Mouse (Mus musculus) heart, embryonic 14.5 days (tissue): ENCODE measurements at regions not wholly inside any gene's neighbourhood (a gene's known extent, or its start where the extent isn't known, plus 50 kb on each side); places are given as distances from the start of the nearest gene placed in this dataset.
"Not testable (repeated sequence)": the region's sequence is repeated elsewhere in the genome, so short reads cannot be mapped to it uniquely, and the experiment has no call there.

Source experiments
- ATAC-seq: fragments of 200-750 bp; cut with Nextera tagmentation; 2 replicates; pipeline ENCODE4 v1.8.0; 2017; ENCODE audit warnings: low read depth, moderate TSS enrichment; ENCODE audit not compliant: insufficient number of reproducible peaks, insufficient read depth, low FRiP score
- H3K27ac ChIP-seq, 2 experiments: fragments of 200-500 bp in 1 of 2; fragments of 300-500 bp in 1 of 2; sonication (generic) in 1 of 2; replicated peaks in 1 of 2; 2 replicates each; pipeline ENCODE4 v1.5.1; 2012 to 2014; ENCODE audit warnings: low read depth in 2 of 2, low read length in 2 of 2, control low read depth in 1 of 2, mild to moderate bottlenecking in 1 of 2, mixed read lengths in 1 of 2; ENCODE audit not compliant: control insufficient read depth in 1 of 2, insufficient read depth in 1 of 2
- H3K27me3 ChIP-seq: fragments of 300-500 bp; sonication (generic); 2 replicates; pipeline ENCODE4 v1.6.1; 2014; ENCODE audit warnings: mild to moderate bottlenecking, low read length, control low read depth; ENCODE audit not compliant: control insufficient read depth, insufficient read depth
- H3K36me3 ChIP-seq: fragments of 300-500 bp; sonication (generic); 2 replicates; pipeline ENCODE4 v1.6.1; 2014; ENCODE audit warnings: mild to moderate bottlenecking, control low read depth, low read length, mixed read lengths; ENCODE audit not compliant: control insufficient read depth, insufficient read depth
- H3K4me1 ChIP-seq, 2 experiments: fragments of 200-500 bp in 1 of 2; fragments of 300-500 bp in 1 of 2; sonication (generic) in 1 of 2; 2 replicates each; pipeline ENCODE4 v1.6.1; 2012 to 2014; ENCODE audit warnings: low read length in 2 of 2, control low read depth in 1 of 2, mixed read lengths in 1 of 2; ENCODE audit not compliant: control insufficient read depth in 2 of 2, insufficient read depth in 2 of 2
- H3K4me2 ChIP-seq: fragments of 300-500 bp; sonication (generic); 2 replicates; pipeline ENCODE4 v1.6.1; 2014; ENCODE audit warnings: mild to moderate bottlenecking, low read length
- H3K4me3 ChIP-seq, 2 experiments: fragments of 200-500 bp in 1 of 2; fragments of 300-500 bp in 1 of 2; sonication (generic) in 1 of 2; 2 replicates each; pipeline ENCODE4 v1.5.1; 2012 to 2014; ENCODE audit warnings: low read length in 2 of 2, mild to moderate bottlenecking in 2 of 2, control low read depth in 1 of 2, low read depth in 1 of 2, moderate library complexity in 1 of 2; ENCODE audit not compliant: control insufficient read depth in 1 of 2, insufficient read depth in 1 of 2
- H3K9ac ChIP-seq: fragments of 300-500 bp; sonication (generic); 2 replicates; pipeline ENCODE4 v1.6.1; 2014; ENCODE audit warnings: mild to moderate bottlenecking, low read length
- H3K9me3 ChIP-seq: fragments of 300-500 bp; sonication (generic); 2 replicates; pipeline ENCODE4 v1.6.1; 2016; ENCODE audit warnings: low read length, control low read depth; ENCODE audit not compliant: control insufficient read depth
- WGBS: fragments of 180-500 bp; shearing (Covaris S2); extraction: QIAGEN DNeasy Blood & Tissue Kit; methylation state at CpG from one replicate; pipeline ENCODE4 v1.1.7; 2014; 5-methylcytosine and 5-hydroxymethylcytosine counted together

DNA sequence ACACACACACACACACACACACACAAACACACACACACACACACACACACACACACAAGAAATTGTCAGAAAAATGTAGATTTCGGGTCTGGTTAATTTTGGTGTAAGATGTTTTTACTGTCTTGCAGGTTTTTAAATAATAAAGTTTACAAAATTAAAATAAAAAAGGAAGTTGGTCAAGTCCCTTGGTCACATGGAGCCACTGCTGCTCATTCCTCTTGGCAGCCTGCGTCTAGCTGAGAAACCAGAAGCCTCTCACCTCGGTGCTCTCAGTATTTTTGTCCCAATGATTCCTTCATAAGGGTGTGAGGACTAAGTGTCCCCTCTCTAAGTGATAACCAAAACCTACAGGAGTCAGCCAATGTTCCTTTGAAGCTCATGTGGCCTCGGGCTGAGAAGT is 76.8 kb upstream of the Smg1 start:
- H3K4me1 ChIP-seq = no peaks in the 10 kb centered on the region
- no peak overlapping the region for H3K4me3 ChIP-seq
- no peaks in the 10 kb centered on the region for H3K9me3 ChIP-seq
- 45% methylated on average over 4 of the region's 4 CpGs for WGBS
- H3K36me3 ChIP-seq = no peaks in the 10 kb centered on the region
- H3K9ac ChIP-seq = no peak overlapping the region
- H3K27me3 ChIP-seq = no peaks in the 10 kb centered on the region
- H3K27ac ChIP-seq = no peak overlapping the region
- H3K4me2 ChIP-seq = no peak overlapping the region
- no peak for ATAC-seq

DNA sequence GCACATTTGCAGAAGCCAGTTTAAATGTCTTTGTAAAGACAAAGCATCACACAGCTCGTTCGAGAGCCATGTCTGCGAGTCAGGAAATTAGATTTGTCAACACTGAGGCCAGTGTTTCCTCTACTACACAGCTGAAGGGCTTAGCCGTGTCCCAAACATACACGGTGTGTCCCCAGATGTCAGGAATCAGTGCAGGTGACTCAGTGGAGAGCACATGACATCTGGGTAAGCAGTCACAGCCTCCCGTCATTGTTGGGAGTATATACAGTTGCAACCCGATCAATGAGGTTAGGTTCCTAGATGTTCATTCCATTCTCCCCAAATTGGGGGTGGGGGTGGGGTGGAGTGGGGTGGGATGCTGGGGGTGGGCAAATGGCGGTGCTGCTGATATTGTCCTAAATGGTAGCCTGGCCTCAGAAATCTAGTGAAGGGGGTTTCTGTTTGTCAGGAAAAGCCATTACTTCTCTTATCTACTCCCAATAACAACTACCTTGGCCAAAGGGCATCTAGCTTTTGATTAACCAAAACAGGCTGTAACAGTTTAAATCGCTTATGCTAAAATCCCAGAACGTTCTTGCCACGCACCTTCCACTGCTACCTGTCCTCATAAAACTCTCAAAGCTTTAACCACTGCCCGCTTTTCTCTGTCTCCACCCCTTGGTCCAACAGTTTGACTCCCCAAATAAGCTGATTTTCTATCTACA is 75.1 kb upstream of the Smg1 start:
- Histone ChIP-seq H3K4me1 (no peaks in the 10 kb centered on the region), H3K4me3 (no peak overlapping the region), H3K36me3 (no peaks in the 10 kb centered on the region), H3K9me3 (no peaks in the 10 kb centered on the region), H3K9ac (no peak overlapping the region), H3K27me3 (no peaks in the 10 kb centered on the region; the same call in none of the 2 replicates), H3K27ac (no peak overlapping the region), H3K4me2 (no peak overlapping the region)
- 60% methylated on average over 12 of the region's 12 CpGs for WGBS
- ATAC-seq = no peak

DNA sequence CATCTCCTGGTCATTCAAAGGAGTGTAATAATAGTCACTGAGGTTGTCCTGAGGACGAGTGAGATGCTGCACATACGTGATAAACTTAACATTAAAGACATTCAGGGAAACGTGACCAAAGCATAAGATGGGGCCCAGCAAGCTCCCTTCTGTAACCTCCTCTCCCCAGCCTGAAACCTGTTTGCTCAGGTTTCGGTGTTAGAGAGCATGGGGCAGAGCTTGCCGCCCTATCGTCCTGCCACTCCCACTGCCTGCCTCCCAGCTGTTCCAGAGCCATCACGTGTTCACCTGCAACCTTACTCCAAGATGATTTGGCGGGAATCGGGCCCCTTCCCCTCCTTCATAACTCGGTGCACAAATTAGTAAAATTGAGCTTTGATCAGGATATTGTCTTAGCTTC is 71.4 kb upstream of the Smg1 start:
- H3K4me1 ChIP-seq, H3K9me3 ChIP-seq, H3K4me3 ChIP-seq, H3K36me3 ChIP-seq, H3K27me3 ChIP-seq, H3K9ac ChIP-seq, ATAC-seq, H3K4me2 ChIP-seq, H3K27ac ChIP-seq: not testable (repeated sequence)
- WGBS = 49% methylated on average over 10 of the region's 10 CpGs

DNA sequence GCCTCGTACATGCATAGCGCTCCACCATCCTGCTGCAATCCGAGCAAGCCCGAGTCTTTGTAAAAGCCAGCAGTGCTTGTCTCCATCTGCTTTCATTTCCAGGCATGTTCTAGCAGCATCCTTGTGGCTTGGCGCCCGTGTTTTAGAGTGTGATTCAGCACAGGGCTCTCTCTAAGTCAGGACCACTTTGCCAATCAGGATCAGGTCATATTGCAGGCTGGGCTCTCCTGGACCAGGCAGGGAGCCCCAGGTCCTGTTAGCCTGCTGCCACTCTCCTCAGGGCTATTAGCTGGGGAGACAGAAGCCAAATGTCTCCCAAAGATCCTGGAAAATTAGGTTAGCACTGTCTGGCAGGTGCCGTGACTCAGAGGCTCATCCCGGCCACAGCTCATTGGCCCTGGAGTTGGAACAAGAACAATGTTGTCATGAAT is 70.8 kb upstream of the Smg1 start:
- H3K4me1 ChIP-seq = no peaks in the 10 kb centered on the region
- H3K4me2 ChIP-seq = no peak overlapping the region
- H3K36me3 ChIP-seq = no peaks in the 10 kb centered on the region
- no peak overlapping the region for H3K9ac ChIP-seq
- no peak overlapping the region for H3K27ac ChIP-seq
- no peaks in the 10 kb centered on the region for H3K9me3 ChIP-seq
- WGBS = 78% methylated on average over 8 of the region's 8 CpGs
- H3K27me3 ChIP-seq = no peaks in the 10 kb centered on the region; the same call in none of the 2 replicates
- H3K4me3 ChIP-seq = no peak overlapping the region
- ATAC-seq = no peak

DNA sequence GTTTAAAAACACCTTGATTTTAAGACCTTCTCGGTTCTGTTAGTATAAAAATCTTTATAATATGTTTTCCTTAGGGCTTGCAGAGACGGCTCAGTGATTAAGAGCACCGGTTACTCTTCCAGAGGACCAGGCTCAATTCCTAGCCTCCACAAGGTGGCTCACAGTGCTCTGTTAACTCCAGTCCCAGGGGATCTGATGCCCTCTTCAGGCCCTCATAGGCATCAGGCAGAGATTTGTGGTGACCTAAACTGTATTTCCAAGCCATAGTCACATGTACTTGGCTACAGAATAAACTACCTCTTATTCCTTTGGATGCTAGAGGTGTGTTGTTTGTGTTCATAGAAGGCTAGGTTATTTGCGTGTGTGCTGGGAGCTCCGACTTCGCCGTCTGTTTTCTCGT is 70.3 kb upstream of the Smg1 start:
- no peak for ATAC-seq
- Histone ChIP-seq H3K4me2 (no peak overlapping the region), H3K9me3 (no peaks in the 10 kb centered on the region), H3K27ac (no peak overlapping the region), H3K4me1 (no peaks in the 10 kb centered on the region), H3K9ac (no peak overlapping the region), H3K27me3 (no peaks in the 10 kb centered on the region; the same call in none of the 2 replicates), H3K36me3 (no peaks in the 10 kb centered on the region), H3K4me3 (no peak overlapping the region)
- 62% methylated on average over 8 of the region's 8 CpGs for WGBS

DNA sequence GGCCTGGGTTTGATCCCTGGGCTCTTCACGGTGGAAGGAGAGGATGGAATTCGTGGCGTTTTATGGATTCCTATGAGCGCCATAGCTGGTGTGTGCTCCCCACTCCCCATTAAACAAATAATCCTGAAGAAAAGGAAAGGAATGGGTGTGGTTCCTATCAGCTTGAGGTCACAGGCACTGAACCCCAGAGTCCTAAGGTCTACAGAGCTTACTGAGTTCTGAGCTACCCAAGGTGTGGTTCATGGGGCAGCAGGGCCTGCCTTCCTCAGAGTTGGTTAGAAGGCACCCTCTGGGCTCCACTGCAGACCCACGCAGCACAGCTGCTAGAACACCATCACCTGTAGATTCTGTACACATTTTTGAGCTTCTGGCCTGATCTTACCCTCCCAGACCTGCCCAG is 66.3 kb upstream of the Smg1 start:
- no peaks in the 10 kb centered on the region for H3K4me1 ChIP-seq
- H3K9me3 ChIP-seq = no peaks in the 10 kb centered on the region
- no peak overlapping the region for H3K9ac ChIP-seq
- no peak overlapping the region for H3K27ac ChIP-seq
- 61% methylated on average over 5 of the region's 5 CpGs for WGBS
- no peaks in the 10 kb centered on the region for H3K36me3 ChIP-seq
- no peak overlapping the region for H3K4me2 ChIP-seq
- ATAC-seq = no peak
- H3K4me3 ChIP-seq = no peak overlapping the region
- peaks cover 8% of the 10 kb centered on the region for H3K27me3 ChIP-seq

DNA sequence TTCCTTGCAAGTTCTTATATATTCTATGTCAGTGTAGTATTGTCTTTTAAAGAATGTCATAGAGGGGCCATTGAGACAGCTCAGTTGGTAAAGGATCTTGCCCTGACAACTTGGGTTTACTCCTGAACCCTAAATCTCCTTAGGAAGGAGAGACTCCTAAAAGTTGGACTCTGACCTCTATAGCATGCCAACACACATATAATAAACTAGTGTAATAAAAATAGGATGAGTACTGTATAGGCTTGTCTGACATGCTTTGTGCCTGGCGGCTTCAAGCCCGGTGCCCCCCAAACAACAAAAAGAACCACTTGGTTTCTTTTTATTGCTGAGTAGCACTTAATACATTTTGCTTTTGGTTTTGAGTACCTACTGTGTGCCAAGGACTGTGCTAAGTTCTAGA is 65.4 kb upstream of the Smg1 start:
- no peak overlapping the region for H3K9ac ChIP-seq
- H3K27ac ChIP-seq = no peak overlapping the region
- H3K9me3 ChIP-seq = no peaks in the 10 kb centered on the region
- no peak overlapping the region for H3K4me3 ChIP-seq
- WGBS = 91% methylated on average over 2 of the region's 2 CpGs
- no peaks in the 10 kb centered on the region for H3K4me1 ChIP-seq
- H3K4me2 ChIP-seq = no peak overlapping the region
- no peaks in the 10 kb centered on the region for H3K36me3 ChIP-seq
- peaks cover 8% of the 10 kb centered on the region; the same call in 1 of the 2 replicates for H3K27me3 ChIP-seq
- ATAC-seq = no peak

DNA sequence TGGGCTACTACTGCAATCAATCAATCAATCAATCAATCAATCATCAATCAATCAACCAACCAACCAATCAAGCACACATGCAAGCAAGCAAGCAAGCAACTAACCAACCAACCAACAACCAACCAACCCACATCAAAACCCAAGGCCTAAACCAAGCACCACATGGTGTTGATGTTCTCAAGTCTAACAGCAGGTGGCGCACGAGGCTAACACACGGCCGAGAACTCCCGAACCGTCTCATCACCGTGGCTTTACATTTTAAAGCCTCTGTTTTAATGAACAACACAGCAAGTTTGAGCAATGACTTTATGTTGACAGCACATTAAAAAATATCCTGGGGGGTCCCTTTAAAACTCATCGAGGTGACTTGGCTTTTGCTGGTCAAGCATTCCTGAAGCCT is 61.3 kb upstream of the Smg1 start:
- 1% methylated on average over 8 of the region's 8 CpGs for WGBS
- no peak for ATAC-seq

More for the DNA sequence above, 61.3 kb upstream of the Smg1 start:
- no peak overlapping the region for H3K4me2 ChIP-seq
- H3K4me3 ChIP-seq = no peak overlapping the region
- H3K4me1 ChIP-seq = peaks cover 0 to 2% of the 10 kb centered on the region in 2 experiments; a peak in 1 of 4 replicates
- no peak overlapping the region for H3K9ac ChIP-seq
- H3K9me3 ChIP-seq = no peaks in the 10 kb centered on the region
- no peaks in the 10 kb centered on the region for H3K36me3 ChIP-seq
- H3K27ac ChIP-seq = no peak overlapping the region
- peaks cover 8% of the 10 kb centered on the region; the same call in 1 of the 2 replicates for H3K27me3 ChIP-seq
